Mouse (Mus musculus) effector memory CD4-positive, alpha-beta T cell, adult 5 months (primary cell): Measurements from ENCODE around the gene Rrbp1. TPM values are rescaled to one million over a fixed set of nuclear protein-coding genes. Genes with fewer than 3 reads are reported as not detected.

Experiments
- polyA plus RNA-seq: library from polyadenylated mRNA; unstranded; fragments of 100-300 nt; shearing (Covaris generic); gene quantifications from one replicate; pipeline ENCODE4 v1.2.1, GENCODE M21; 2017

The Rrbp1 gene
- polyA plus RNA-seq: 31.9 TPM

GRCm38 (mm10) chr2:144011080-144011551, at the start of gene Rrbp1:
Rrbp1 (minus strand) TSS chr2:144011263.

GRCm38 (mm10) chr2:144032664-144033063, 21.6 kb upstream of the Rrbp1 start, which contains the start of gene Banf2:
Banf2 (plus strand) TSS chr2:144033059.

GRCm38 (mm10) chr2:143914760-143915599, 96.1 kb downstream of the Rrbp1 start, which contains the start of gene Dstn:
Dstn (plus strand) TSS chr2:143915320.

Other genes starting within 250 kb of the Rrbp1 start
- 0.17 TPM for gene Bfsp1, start 148.1 kb downstream of the Rrbp1 start, polyA plus RNA-seq
- gene Dstn, start 95.9 kb downstream of the Rrbp1 start, polyA plus RNA-seq: 15.0 TPM
- gene Banf2, start 21.8 kb upstream of the Rrbp1 start, polyA plus RNA-seq: not detected